Mouse (Mus musculus): Measurements from ENCODE around the gene Wdfy2. TPM values are rescaled to one million over a fixed set of nuclear protein-coding genes. Genes with fewer than 3 reads are reported as not detected.

Wdfy2 gene
- polyA plus RNA-seq, 1 experiment from 2014 or later, result 12.7 TPM

DNA sequence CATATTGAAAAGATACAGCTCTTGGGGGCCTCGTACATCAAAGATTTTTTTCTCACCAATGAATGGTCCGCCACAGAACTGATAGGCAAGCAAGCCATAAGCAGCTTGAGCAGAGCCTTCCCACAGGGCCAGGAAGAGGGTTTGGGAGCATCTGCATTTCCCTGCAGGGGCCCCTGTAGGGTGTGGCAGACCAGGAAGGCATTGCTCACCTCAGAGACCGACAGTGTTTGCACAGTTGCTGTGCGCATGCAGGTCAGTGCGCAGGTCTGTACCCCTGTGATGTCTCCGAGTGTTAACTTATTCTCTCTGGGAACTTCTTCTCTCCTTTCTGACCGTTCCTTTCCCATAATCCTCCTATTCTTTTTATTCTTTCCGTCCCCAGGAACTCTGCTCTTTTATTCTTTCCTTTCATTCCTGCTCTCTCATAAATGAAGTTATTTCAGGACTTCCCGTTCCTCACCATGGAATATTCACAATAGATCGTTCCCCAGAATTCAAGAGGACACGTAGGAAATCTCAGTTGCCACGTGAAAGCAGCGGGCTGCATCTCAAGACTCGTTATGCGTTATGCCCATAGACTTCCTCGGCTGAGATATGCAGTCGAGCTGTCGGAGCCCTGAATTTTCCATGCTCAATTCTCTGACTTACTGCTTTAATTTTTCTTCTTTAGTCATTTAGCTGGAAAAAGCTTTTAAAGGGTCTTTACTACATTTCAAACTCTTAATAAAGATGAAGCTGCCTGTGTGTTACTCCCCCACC is 17.8 kb downstream of the Wdfy2 start:
- Histone ChIP-seq H3K9me3 (replicated peaks) (no peaks in the 10 kb centered on the region), H3K27ac (no peak overlapping the region), H3K27me3 (ENCODE audit: low read depth, poor library complexity, severe bottlenecking) (no peaks in the 10 kb centered on the region), H3K4me1 (0 out of 2 replicates have a peak, but pooled peaks cover 7% of the 10 kb centered on the region), H3K36me3 (peaks cover 9% of the 10 kb centered on the region; the same call in 1 of the 2 replicates), H3K4me3 (no peak overlapping the region)
- DNase-seq (ENCODE audit: low spot score), result no peak
- 92% methylated on average over 18 of the region's 18 CpGs for WGBS

DNA sequence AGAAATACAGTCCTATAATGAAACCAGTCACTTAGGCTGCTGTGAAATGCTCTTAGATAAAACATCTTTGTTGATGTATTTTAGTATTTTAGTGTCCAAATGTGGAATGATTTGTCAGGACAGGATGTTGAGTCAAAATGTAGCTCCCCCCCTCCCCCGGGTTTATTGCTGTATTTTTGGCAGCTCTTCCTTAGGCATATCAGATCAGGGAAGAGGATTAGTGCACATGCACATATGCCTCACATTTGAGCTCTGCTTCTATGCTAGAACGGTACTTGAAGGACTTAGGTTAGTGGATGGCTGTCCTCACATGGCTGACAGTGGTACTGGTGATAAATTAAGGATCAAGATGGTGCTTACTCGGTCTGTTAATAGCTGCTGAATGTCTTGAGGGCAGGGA is 18.4 kb downstream of the Wdfy2 start:
- no peak for DNase-seq (ENCODE audit: low spot score)
- Histone ChIP-seq H3K4me1 (0 out of 2 replicates have a peak, but pooled peaks cover 5% of the 10 kb centered on the region), H3K27me3 (ENCODE audit: low read depth, poor library complexity, severe bottlenecking) (no peaks in the 10 kb centered on the region), H3K9me3 (replicated peaks) (no peaks in the 10 kb centered on the region), H3K36me3 (peaks cover 9% of the 10 kb centered on the region; the same call in 1 of the 2 replicates), H3K27ac (no peak overlapping the region), H3K4me3 (no peak overlapping the region)
- 85% methylated on average over 3 of the region's 3 CpGs for WGBS

DNA sequence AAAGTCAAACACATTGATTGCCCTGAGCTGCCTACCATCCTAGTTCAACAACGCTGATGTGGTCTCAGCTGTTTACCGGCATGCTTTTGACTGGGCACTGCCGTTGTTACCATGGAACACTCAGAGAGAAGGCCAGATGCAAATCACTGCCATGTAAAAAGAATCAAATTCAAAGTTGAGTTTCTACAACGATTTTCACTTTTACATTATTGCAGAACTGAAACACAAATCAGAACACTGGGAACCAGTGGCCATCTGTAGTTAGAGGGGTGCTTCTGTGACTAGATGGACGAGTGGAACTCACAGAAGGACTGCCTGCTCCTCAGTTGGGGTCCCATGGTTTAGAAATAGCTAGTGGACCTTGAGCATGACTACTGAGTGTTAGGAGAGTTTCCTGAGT is 19.0 kb downstream of the Wdfy2 start:
- H3K4me3 ChIP-seq, result no peak overlapping the region
- no peak for DNase-seq (ENCODE audit: low spot score)
- H3K36me3 ChIP-seq, result peaks cover 9% of the 10 kb centered on the region; the same call in 1 of the 2 replicates
- H3K27ac ChIP-seq, result no peak overlapping the region
- 0 out of 2 replicates have a peak, but pooled peaks cover 2% of the 10 kb centered on the region for H3K4me1 ChIP-seq
- no peaks in the 10 kb centered on the region for H3K9me3 ChIP-seq (replicated peaks)
- WGBS, result 88% methylated on average over 5 of the region's 5 CpGs
- no peaks in the 10 kb centered on the region for H3K27me3 ChIP-seq (ENCODE audit: low read depth, poor library complexity, severe bottlenecking)

DNA sequence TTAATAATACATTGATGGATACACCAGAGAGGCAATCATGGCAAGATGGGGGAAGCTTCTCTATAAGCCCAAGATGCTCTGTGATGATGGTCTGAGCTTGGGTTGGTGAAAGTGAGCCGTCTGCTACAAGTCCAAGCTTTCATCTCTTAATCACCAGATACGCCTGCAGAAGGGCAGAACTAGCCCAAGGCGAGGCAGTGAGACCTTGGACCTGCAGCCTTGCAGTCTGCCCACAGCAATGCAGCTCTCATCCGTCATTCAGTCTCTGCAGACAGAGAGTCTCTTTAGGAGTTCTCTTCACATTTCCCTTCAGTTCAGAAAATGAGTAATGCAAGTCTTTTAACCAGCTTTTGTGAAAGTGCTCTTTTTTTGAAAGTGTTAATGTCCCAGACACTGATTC is 20.4 kb downstream of the Wdfy2 start:
- Histone ChIP-seq H3K9me3 (replicated peaks) (no peaks in the 10 kb centered on the region), H3K27me3 (ENCODE audit: low read depth, poor library complexity, severe bottlenecking) (no peaks in the 10 kb centered on the region), H3K27ac (no peak overlapping the region), H3K36me3 (peaks cover 9% of the 10 kb centered on the region; the same call in 1 of the 2 replicates), H3K4me3 (no peak overlapping the region), H3K4me1 (no peaks in the 10 kb centered on the region)
- WGBS, result 75% methylated on average over 4 of the region's 4 CpGs
- DNase-seq (ENCODE audit: low spot score), result no peak

DNA sequence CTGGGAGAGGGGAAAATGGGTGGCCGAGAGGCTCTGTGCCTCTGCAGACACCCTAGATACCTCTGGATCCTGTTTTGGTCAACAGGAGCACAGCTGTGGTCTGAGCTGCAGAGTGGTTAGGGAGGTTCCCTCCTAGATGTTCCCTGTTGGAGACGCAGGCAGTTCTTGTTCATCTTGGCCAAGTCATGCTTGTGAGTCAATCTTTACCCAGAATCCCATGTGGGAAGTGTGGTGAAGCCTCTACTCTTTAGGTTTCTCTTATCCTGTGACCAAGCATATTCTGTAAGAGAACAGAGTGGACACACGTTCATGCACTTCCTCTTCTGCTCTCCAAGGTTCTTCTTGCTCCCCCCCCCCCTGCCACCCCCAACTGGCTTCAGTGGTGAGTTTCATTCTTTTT is 20.8 kb downstream of the Wdfy2 start:
- DNase-seq (ENCODE audit: low spot score), result no peak
- H3K4me1 ChIP-seq, result no peaks in the 10 kb centered on the region
- no peaks in the 10 kb centered on the region for H3K9me3 ChIP-seq (replicated peaks)
- H3K4me3 ChIP-seq, result no peak overlapping the region
- peaks cover 9% of the 10 kb centered on the region; the same call in 1 of the 2 replicates for H3K36me3 ChIP-seq
- WGBS, result 81% methylated on average over 3 of the region's 3 CpGs
- no peaks in the 10 kb centered on the region for H3K27me3 ChIP-seq (ENCODE audit: low read depth, poor library complexity, severe bottlenecking)
- H3K27ac ChIP-seq, result no peak overlapping the region

DNA sequence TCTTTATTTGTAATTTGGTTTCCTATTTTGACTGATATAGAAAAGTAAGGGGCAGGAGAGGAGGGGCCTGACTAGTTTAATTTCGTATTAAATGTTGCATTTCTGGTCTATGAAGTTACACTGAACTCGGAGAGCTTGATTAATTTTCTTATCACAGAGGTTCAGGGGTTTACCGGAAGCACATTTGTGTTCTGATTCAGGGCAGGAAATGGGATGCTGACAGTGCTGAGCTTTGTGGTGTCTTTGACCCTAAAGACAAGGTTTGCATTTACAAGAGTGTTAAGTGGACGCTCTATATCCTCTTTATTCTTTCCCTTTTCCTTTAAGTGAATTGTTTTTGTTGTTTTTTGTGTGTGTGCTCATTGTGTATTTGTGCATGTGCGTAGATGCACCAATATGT is 25.1 kb downstream of the Wdfy2 start:
- Histone ChIP-seq H3K9me3 (replicated peaks) (no peaks in the 10 kb centered on the region), H3K27me3 (ENCODE audit: low read depth, poor library complexity, severe bottlenecking) (no peaks in the 10 kb centered on the region), H3K4me3 (no peak overlapping the region), H3K36me3 (no peaks in the 10 kb centered on the region), H3K27ac (no peak overlapping the region), H3K4me1 (peaks cover 4% of the 10 kb centered on the region)
- 92% methylated on average over 5 of the region's 5 CpGs for WGBS
- DNase-seq (ENCODE audit: low spot score), result no peak

DNA sequence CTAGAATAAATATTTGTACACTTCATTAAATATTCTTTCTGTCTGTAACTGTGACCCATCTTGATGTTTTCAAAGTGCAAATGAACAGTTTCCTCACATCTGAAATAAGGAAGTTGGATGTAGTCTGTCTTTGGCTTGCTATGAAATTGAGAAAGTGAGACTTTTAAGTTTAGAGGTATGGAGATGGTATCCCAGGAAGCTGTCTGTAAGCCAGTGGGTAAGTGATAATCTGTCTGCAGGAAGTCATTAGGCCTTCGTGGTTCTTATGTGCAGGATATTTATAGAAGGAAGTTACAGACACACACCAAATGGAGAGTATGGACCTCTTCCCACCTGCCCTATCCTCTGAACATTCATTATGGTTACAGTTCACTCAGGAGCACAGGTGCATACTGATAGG is 26.8 kb downstream of the Wdfy2 start:
- H3K27me3 ChIP-seq (ENCODE audit: low read depth, poor library complexity, severe bottlenecking), result no peaks in the 10 kb centered on the region
- 57% methylated on average over 1 of the region's 1 CpGs for WGBS

DNA sequence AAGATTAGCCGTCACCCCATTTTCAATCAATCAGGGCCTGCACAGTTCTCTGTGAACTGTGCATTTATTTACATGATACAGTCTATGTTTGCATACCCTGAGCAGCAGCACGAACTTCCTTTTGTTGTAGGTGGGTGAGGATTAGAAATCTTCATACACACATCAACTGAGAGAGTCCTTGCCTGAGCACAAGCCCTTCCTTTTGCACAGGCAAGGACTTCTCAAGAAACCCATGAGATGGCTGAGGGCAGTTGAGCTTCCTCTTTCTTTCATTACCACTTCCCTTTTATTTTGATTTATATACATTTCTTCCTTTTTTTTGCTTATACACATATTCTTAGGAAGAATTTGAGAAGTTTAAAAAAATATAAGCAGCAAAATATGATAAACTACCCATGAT is 27.9 kb downstream of the Wdfy2 start:
- H3K9me3 ChIP-seq (replicated peaks), result no peaks in the 10 kb centered on the region
- WGBS, result 92% methylated on average over 2 of the region's 2 CpGs
- peaks cover 2% of the 10 kb centered on the region; the same call in 1 of the 2 replicates for H3K36me3 ChIP-seq
- H3K4me1 ChIP-seq, result peaks cover 13% of the 10 kb centered on the region
- no peak overlapping the region for H3K4me3 ChIP-seq
- H3K27me3 ChIP-seq (ENCODE audit: low read depth, poor library complexity, severe bottlenecking), result no peaks in the 10 kb centered on the region
- no peak for DNase-seq (ENCODE audit: low spot score)
- H3K27ac ChIP-seq, result no peak overlapping the region

More for the DNA sequence above, 26.8 kb downstream of the Wdfy2 start:
- Histone ChIP-seq H3K27ac (no peak overlapping the region), H3K36me3 (no peaks in the 10 kb centered on the region), H3K4me1 (peaks cover 13% of the 10 kb centered on the region), H3K4me3 (no peak overlapping the region), H3K9me3 (replicated peaks) (no peaks in the 10 kb centered on the region)
- DNase-seq (ENCODE audit: low spot score), result no peak

DNA sequence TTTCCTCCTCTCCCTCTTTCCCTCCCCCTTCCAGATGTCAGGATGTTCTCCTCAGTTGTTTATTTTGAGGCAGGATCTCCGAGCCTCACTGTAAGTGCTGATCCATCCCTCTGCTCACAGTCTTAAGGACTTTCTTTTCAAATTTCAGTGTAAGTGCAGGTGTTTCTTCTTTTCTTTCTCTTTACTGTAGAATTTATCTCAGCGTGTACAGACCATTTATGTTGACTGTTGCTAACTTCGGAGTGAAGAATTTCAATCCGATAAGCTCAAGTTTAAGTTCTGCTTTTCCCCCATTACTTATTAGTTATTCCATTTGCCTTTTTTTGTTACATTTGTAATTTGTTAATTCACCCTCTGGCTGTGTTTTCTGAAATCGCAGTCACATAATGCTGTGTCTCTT is 29.6 kb downstream of the Wdfy2 start:
- Histone ChIP-seq H3K27me3 (ENCODE audit: low read depth, poor library complexity, severe bottlenecking) (no peaks in the 10 kb centered on the region), H3K27ac (no peak overlapping the region), H3K36me3 (peaks cover 8% of the 10 kb centered on the region), H3K4me1 (peaks cover 13% of the 10 kb centered on the region), H3K9me3 (replicated peaks) (no peaks in the 10 kb centered on the region), H3K4me3 (no peak overlapping the region)
- DNase-seq (ENCODE audit: low spot score), result no peak
- WGBS, result 81% methylated on average over 5 of the region's 5 CpGs

DNA sequence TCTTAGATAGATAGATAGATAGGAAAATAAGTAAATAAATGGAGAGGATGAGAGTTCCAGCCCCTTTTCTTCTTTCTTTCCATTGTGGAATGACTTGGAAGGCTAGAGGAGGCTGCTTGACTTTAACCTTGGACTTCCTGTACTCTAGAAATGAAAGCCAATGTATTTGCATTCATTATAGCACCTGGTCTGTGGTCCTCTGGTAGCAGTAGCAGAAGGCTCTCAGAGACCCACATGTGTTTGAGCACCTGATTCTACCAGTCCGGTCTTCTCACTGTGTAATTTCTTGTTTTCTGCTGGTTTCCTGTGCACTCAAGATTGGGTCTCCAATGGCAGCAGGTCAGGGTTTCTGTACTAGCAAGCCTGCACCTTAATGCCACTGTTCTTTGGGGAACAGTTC is 30.1 kb downstream of the Wdfy2 start:
- 0 out of 2 replicates have a peak overlapping the region, but pooled peaks have one; percentile 46 for H3K27ac ChIP-seq
- H3K36me3 ChIP-seq, result peaks cover 8% of the 10 kb centered on the region
- no peaks in the 10 kb centered on the region for H3K27me3 ChIP-seq (ENCODE audit: low read depth, poor library complexity, severe bottlenecking)
- H3K4me3 ChIP-seq, result no peak overlapping the region
- DNase-seq (ENCODE audit: low spot score), result no peak
- WGBS, result 96% methylated on average over 1 of the region's 1 CpGs
- peaks cover 13% of the 10 kb centered on the region for H3K4me1 ChIP-seq
- no peaks in the 10 kb centered on the region for H3K9me3 ChIP-seq (replicated peaks)

DNA sequence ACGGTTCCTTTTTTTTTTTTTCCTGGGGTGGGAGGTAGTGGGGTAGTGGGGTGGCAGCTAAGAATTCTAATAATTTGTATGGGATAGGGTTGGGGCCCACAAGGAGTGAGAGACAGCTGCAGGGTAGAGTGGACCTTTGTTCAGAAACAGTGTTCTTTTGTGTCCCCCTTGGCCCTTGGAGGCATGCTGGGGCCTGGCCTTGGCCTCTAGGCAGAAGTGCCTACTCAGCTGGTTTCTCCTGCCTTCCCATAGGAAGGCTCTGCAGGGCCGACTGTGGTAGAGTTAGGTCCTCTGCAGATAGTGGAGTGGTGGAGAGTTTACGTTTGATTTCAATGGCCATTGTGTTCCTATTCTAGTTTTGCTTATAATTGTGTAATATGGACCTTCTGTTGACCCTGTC is 30.8 kb downstream of the Wdfy2 start:
- Histone ChIP-seq H3K36me3 (peaks cover 8% of the 10 kb centered on the region), H3K4me1 (peaks cover 13% of the 10 kb centered on the region), H3K27ac (peak overlapping the region; percentile 46; the same call in 1 of the 2 replicates), H3K4me3 (no peak overlapping the region), H3K27me3 (ENCODE audit: low read depth, poor library complexity, severe bottlenecking) (no peaks in the 10 kb centered on the region), H3K9me3 (replicated peaks) (no peaks in the 10 kb centered on the region)
- no peak for DNase-seq (ENCODE audit: low spot score)
- WGBS, result 79% methylated on average over 3 of the region's 3 CpGs

DNA sequence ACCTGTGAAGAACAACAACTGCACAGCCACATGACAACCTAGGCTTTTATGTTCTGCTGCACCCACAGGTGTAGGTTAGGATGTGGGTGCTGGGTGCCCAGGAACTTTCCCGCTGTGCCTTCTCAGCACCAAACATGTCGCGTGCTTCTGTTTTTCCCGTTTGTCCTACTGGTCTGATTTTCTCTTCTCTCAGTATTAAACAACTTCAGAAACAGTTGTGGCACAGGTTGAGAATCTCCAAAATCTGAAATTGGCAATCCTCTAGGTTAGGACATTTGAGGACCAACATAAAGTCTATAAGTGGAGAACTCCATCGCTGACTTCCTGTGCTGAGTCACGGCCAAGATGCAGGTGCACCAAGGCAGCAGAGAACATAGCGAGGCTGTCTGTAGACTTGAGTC is 32.8 kb downstream of the Wdfy2 start:
- 96% methylated on average over 7 of the region's 7 CpGs for WGBS
- no peak overlapping the region for H3K27ac ChIP-seq
- DNase-seq (ENCODE audit: low spot score), result no peak
- H3K27me3 ChIP-seq (ENCODE audit: low read depth, poor library complexity, severe bottlenecking), result no peaks in the 10 kb centered on the region
- peaks cover 8% of the 10 kb centered on the region for H3K36me3 ChIP-seq
- no peaks in the 10 kb centered on the region for H3K9me3 ChIP-seq (replicated peaks)
- H3K4me3 ChIP-seq, result no peak overlapping the region
- peaks cover 16% of the 10 kb centered on the region for H3K4me1 ChIP-seq

DNA sequence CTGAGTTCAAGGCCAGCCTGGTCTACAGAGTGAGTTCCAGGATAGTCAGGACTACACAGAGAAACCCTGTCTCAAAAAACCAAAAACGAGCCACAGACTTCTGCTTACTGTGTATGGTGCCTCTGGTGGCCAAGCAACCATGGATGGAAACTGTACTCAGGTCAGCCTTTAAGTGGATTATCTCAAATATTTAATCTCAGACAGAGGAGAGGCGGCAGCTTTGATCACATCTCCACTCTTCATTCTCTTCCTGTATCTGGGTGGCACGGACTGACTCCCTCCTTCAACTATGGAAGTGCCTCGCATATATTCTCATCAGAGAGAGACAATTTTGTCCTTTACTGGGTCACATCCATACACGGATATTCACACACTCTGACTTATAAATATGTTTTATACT is 34.0 kb downstream of the Wdfy2 start:
- 94% methylated on average over 5 of the region's 5 CpGs for WGBS
- Histone ChIP-seq H3K27me3 (ENCODE audit: low read depth, poor library complexity, severe bottlenecking) (no peaks in the 10 kb centered on the region), H3K4me3 (no peak overlapping the region), H3K27ac (no peak overlapping the region), H3K4me1 (peaks cover 16% of the 10 kb centered on the region), H3K9me3 (replicated peaks) (no peaks in the 10 kb centered on the region), H3K36me3 (peaks cover 8% of the 10 kb centered on the region)
- no peak for DNase-seq (ENCODE audit: low spot score)

Measured in limb, embryonic 10.5 days (tissue).